Mouse (Mus musculus) ES-E14 (cell line): ENCODE measurements around the gene Ehbp1. TPM values are rescaled to one million over a fixed set of nuclear protein-coding genes. Genes with fewer than 3 reads are reported as not detected.
A peak's percentile ranks its signal among the peaks of the same experiment; 100 is the strongest.

Experiments used
- DNase-seq: peaks from one replicate; pipeline ENCODE4 v3.0.0-alpha.2; 2013; ENCODE audit warnings: low read depth, low spot score
- H3K27ac ChIP-seq: 2 replicates; pipeline ENCODE4 v1.5.1; 2012; ENCODE audit warnings: low read depth, mild to moderate bottlenecking, low read length, moderate library complexity, mixed read lengths; ENCODE audit not compliant: poor library complexity, insufficient read depth, severe bottlenecking
- H3K36me3 ChIP-seq: 2 replicates; pipeline ENCODE4 v1.6.1; 2012; ENCODE audit warnings: mild to moderate bottlenecking, low read length, moderate library complexity, mixed read lengths; ENCODE audit not compliant: control insufficient read depth, poor library complexity, insufficient read depth, severe bottlenecking
- H3K4me1 ChIP-seq, 2 experiments: fragments of 150-350 bp in 1 of 2; sonication (generic) in 1 of 2; 2 replicates each; pipeline ENCODE4 v1.6.1; 2012; ENCODE audit warnings: low read length in 2 of 2, mild to moderate bottlenecking in 1 of 2, mixed read lengths in 1 of 2; ENCODE audit not compliant: control insufficient read depth in 2 of 2, insufficient read depth in 2 of 2, poor library complexity in 1 of 2
- H3K4me3 ChIP-seq, 2 experiments: fragments of 150-350 bp in 1 of 2; sonication (generic) in 1 of 2; 2 replicates each; pipeline ENCODE4 v1.5.1; 2012; ENCODE audit warnings: low read length in 2 of 2, low read depth in 1 of 2, mild to moderate bottlenecking in 1 of 2, mixed read lengths in 1 of 2; ENCODE audit not compliant: insufficient read depth in 1 of 2, poor library complexity in 1 of 2, severe bottlenecking in 1 of 2
- H3K9ac ChIP-seq: 2 replicates; pipeline ENCODE4 v1.6.1; 2012; ENCODE audit warnings: low read depth, mild to moderate bottlenecking, low read length, mixed read lengths; ENCODE audit not compliant: poor library complexity, insufficient read depth, severe bottlenecking
- H3K9me3 ChIP-seq: fragments of 150-350 bp; sonication (generic); 2 replicates; pipeline ENCODE4 v1.6.1; 2012; ENCODE audit warnings: low read depth, mild to moderate bottlenecking, low read length; ENCODE audit not compliant: control insufficient read depth, insufficient read depth
- CHD2 ChIP-seq: IDR thresholded peaks from 2 replicates; pipeline ENCODE4 v1.6.1; 2014; ENCODE audit warnings: mild to moderate bottlenecking, low read depth, low read length, inconsistent platforms
- HCFC1 ChIP-seq: IDR thresholded peaks from 2 replicates; pipeline ENCODE4 v1.6.1; 2012; ENCODE audit warnings: low read length, inconsistent platforms, borderline replicate concordance; ENCODE audit not compliant: insufficient read depth
- MAFK ChIP-seq: IDR thresholded peaks from 2 replicates; pipeline ENCODE4 v1.6.1; 2014; ENCODE audit warnings: mild to moderate bottlenecking, low read depth, low read length, inconsistent platforms; ENCODE audit not compliant: insufficient read depth
- ZC3H11A ChIP-seq: IDR thresholded peaks from 2 replicates; pipeline ENCODE4 v1.6.1; 2012; ENCODE audit warnings: low read depth, mild to moderate bottlenecking, inconsistent platforms, low read length, borderline replicate concordance
- ZNF384 ChIP-seq: IDR thresholded peaks from 2 replicates; pipeline ENCODE4 v1.6.1; 2012; ENCODE audit warnings: low read depth, low read length, inconsistent platforms
- in situ Hi-C, 2 experiments: fragments of 600-800 bp; cut with MboI; formaldehyde crosslinking; loops; one replicate each; pipeline ENCODE4 v1.15.1; 2025; ENCODE audit warnings: low sequenced_read_pairs in 2 of 2, inconsistent platforms in 1 of 2; ENCODE audit not compliant: unreplicated experiment in 2 of 2
- total RNA-seq: library from RNA; depleted of rRNA; stranded (reverse); fragments of 300-350 nt; gene quantifications from 2 replicates; pipeline ENCODE4 v1.2.3, GENCODE M21; 2012; rRNA removed

Ehbp1 gene
- total RNA-seq, 1 experiment, result 10.9 TPM

DNA sequence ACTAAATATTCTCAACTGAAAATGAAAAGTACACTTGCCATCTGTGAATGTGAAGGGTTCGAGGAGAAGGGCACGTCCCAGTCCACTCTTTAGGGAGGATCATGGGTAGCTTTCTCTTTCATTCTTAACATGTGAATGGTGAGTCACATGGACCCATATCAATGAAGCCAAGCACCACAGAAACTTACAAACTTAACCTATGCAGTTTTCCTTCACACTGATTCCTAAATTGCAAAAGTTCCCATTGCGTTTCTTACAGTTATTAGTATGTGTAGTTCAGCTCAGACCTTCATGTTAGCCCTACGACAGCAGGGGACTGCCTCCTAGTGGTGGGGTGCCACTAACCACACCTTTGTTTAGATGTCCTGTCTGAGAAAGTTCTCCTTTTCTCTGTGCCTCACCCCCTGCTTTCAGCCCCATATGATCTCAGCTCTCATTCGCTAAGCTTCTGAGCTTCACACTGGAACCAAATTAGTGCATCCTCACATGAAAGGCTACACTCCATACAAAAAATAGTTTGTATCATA, 368.0 kb downstream of the Ehbp1 start:
- Histone ChIP-seq H3K9ac (no peak overlapping the region), H3K4me3 (no peak overlapping the region), H3K36me3 (no peaks in the 10 kb centered on the region), H3K27ac (no peak overlapping the region), H3K9me3 (no peaks in the 10 kb centered on the region), H3K4me1 (no peaks in the 10 kb centered on the region)
- peak; percentile 5; the same call in 1 of the 2 replicates for TF ChIP-seq ZC3H11A
- no peak for TF ChIP-seq HCFC1
- no peak for TF ChIP-seq MAFK
- in situ Hi-C loops, result no loop called here
- peak; percentile 6 for DNase-seq

DNA sequence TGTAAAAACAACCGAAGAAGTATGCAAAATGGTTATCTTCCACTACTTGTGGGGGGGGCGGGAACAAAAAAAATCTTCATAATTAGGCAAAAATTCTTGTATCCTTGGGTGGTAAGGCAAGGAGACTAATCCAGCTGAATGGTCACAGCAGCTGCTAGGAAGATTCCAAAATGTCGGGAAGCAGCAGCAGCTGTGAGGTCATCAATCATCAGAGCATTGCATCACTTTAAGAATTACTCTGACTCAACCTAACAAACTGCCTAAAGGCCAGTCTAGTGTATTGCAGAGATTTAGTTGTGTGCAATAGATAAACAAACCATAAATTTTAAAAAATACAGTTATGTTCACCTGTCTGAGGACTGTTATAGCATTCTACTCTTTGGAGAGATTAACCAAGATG, 368.5 kb downstream of the Ehbp1 start:
- DNase-seq, result no peak
- Histone ChIP-seq H3K4me3 (no peak overlapping the region), H3K9me3 (no peaks in the 10 kb centered on the region), H3K9ac (no peak overlapping the region), H3K36me3 (no peaks in the 10 kb centered on the region), H3K27ac (no peak overlapping the region), H3K4me1 (no peaks in the 10 kb centered on the region)
- in situ Hi-C loops, result no loop called here
- TF ChIP-seq ZC3H11A (no peak), MAFK (no peak), CHD2 (no peak), ZNF384 (no peak), HCFC1 (no peak)

- TF ChIP-seq CHD2 (no peak), MAFK (no peak), ZNF384 (no peak), ZC3H11A (no peak), HCFC1 (no peak)
- no peaks in the 10 kb centered on the region for H3K4me1 ChIP-seq
- no peaks in the 10 kb centered on the region for H3K9me3 ChIP-seq
- no peaks in the 10 kb centered on the region for H3K36me3 ChIP-seq
- in situ Hi-C loops, result no loop called here
- H3K27ac ChIP-seq, result no peak overlapping the region
- no peak overlapping the region for H3K4me3 ChIP-seq
- DNase-seq, result no peak
- no peak overlapping the region for H3K9ac ChIP-seq
Observed at GRCm38 (mm10) chr11:21968922-21969321, 373.2 kb downstream of the Ehbp1 start.

Other genes with a start within 250 kb of the Ehbp1 start
- 8.2 and 9.6 TPM in 2 replicates for gene Tmem17, start 169.8 kb upstream of the Ehbp1 start, total RNA-seq